Mouse (Mus musculus) MEL (cell line): ENCODE data around the gene Samd14. TPM values are rescaled to one million over a fixed set of nuclear protein-coding genes. Genes with fewer than 3 reads are reported as not detected.
"Not testable (repeated sequence)": the region's sequence is repeated elsewhere in the genome, so short reads cannot be mapped to it uniquely, and the experiment has no call there.

Experiments
- DNase-seq: peaks from one replicate; pipeline ENCODE4 v3.0.0; 2011; ENCODE audit warnings: low read depth, low spot score
- H3K27ac ChIP-seq: 2 replicates; pipeline ENCODE4 v1.5.1; 2012; ENCODE audit warnings: low read depth, mild to moderate bottlenecking, control low read depth, low read length, moderate library complexity; ENCODE audit not compliant: control insufficient read depth
- H3K27me3 ChIP-seq, 2 experiments: fragments of 150-350 bp in 1 of 2; sonication (generic) in 1 of 2; 2 replicates each; pipeline ENCODE4 v1.6.1; 2012; ENCODE audit warnings: low read length in 2 of 2, mild to moderate bottlenecking in 2 of 2, improper control_type of control experiment in 1 of 2, moderate library complexity in 1 of 2; ENCODE audit not compliant: insufficient read depth in 2 of 2, control insufficient read depth in 1 of 2
- H3K36me3 ChIP-seq, 2 experiments: 2 replicates each; pipeline ENCODE4 v1.6.1; 2012 to 2014; ENCODE audit warnings: low read length in 2 of 2, improper control_type of control experiment in 1 of 2, inconsistent platforms in 1 of 2, mild to moderate bottlenecking in 1 of 2; ENCODE audit not compliant: insufficient read depth in 2 of 2, control insufficient read depth in 1 of 2
- H3K4me1 ChIP-seq, 2 experiments: fragments of 150-350 bp in 1 of 2; sonication (generic) in 1 of 2; 2 replicates each; pipeline ENCODE4 v1.6.1; 2012; ENCODE audit warnings: low read length in 2 of 2, improper control_type of control experiment in 1 of 2, mild to moderate bottlenecking in 1 of 2; ENCODE audit not compliant: insufficient read depth in 2 of 2, control insufficient read depth in 1 of 2
- H3K4me3 ChIP-seq, 2 experiments: fragments of 150-350 bp in 1 of 2; sonication (generic) in 1 of 2; 2 replicates each; pipeline ENCODE4 v1.5.1; 2012; ENCODE audit warnings: low read depth in 2 of 2, low read length in 2 of 2, mild to moderate bottlenecking in 2 of 2, moderate library complexity in 2 of 2, control low read depth in 1 of 2, improper control_type of control experiment in 1 of 2; ENCODE audit not compliant: control insufficient read depth in 1 of 2, insufficient read depth in 1 of 2
- H3K79me2 ChIP-seq: 2 replicates; pipeline ENCODE4 v1.6.1; 2012; ENCODE audit warnings: mild to moderate bottlenecking, low read length, moderate library complexity; ENCODE audit not compliant: control insufficient read depth, poor library complexity, insufficient read depth
- H3K9ac ChIP-seq: 2 replicates; pipeline ENCODE4 v1.6.1; 2012; ENCODE audit warnings: low read depth, mild to moderate bottlenecking, control low read depth, low read length, moderate library complexity; ENCODE audit not compliant: control insufficient read depth, poor library complexity, severe bottlenecking
- H3K9me3 ChIP-seq: fragments of 150-350 bp; sonication (generic); replicated peaks from 2 replicates; pipeline ENCODE4 v1.6.1; 2012; ENCODE audit warnings: mild to moderate bottlenecking, low read length, improper control_type of control experiment, moderate library complexity; ENCODE audit not compliant: insufficient read depth
- CTCF ChIP-seq, 3 experiments: IDR thresholded peaks in 2 of 3; conservative IDR thresholded peaks in 1 of 3; 2 replicates each; pipeline ENCODE4 v1.5.1; 2011 to 2012; ENCODE audit warnings: low read length in 3 of 3, low read depth in 2 of 3, mild to moderate bottlenecking in 2 of 3, improper control_type of control experiment in 1 of 3, inconsistent platforms in 1 of 3, mixed read lengths in 1 of 3, moderate library complexity in 1 of 3; ENCODE audit not compliant: control insufficient read depth in 1 of 3, insufficient read depth in 1 of 3, poor library complexity in 1 of 3, severe bottlenecking in 1 of 3
- ELF1 ChIP-seq: IDR thresholded peaks from 2 replicates; pipeline ENCODE4 v1.6.1; 2014; ENCODE audit warnings: low read depth, mild to moderate bottlenecking, inconsistent platforms, low read length, improper control_type of control experiment, moderate library complexity
- GABPA ChIP-seq: IDR thresholded peaks from 2 replicates; pipeline ENCODE4 v1.6.1; 2012; ENCODE audit warnings: low read depth, mild to moderate bottlenecking, inconsistent platforms, low read length, improper control_type of control experiment, moderate library complexity
- GATA1 ChIP-seq: IDR thresholded peaks from 2 replicates; pipeline ENCODE4 v1.6.1; 2011; ENCODE audit warnings: low read depth, low read length, improper control_type of control experiment
- HCFC1 ChIP-seq: IDR thresholded peaks from 2 replicates; pipeline ENCODE4 v1.6.1; 2012; ENCODE audit warnings: low read depth, mild to moderate bottlenecking, inconsistent platforms, low read length, improper control_type of control experiment, moderate library complexity
- KAT2A ChIP-seq: conservative IDR thresholded peaks from 2 replicates; pipeline ENCODE4 v1.6.1; 2012; ENCODE audit warnings: low read depth, low read length, improper control_type of control experiment, inconsistent platforms
- MXI1 ChIP-seq: IDR thresholded peaks from 2 replicates; pipeline ENCODE4 v1.6.1; 2011; ENCODE audit warnings: mild to moderate bottlenecking, low read depth, low read length, improper control_type of control experiment
- NRF1 ChIP-seq: IDR thresholded peaks from 2 replicates; pipeline ENCODE4 v1.6.1; 2014; ENCODE audit warnings: low read depth, mild to moderate bottlenecking, inconsistent platforms, low read length, improper control_type of control experiment, moderate library complexity; ENCODE audit not compliant: poor library complexity, insufficient read depth, severe bottlenecking
- POLR2A ChIP-seq, 2 experiments: IDR thresholded peaks; 2 replicates each; pipeline ENCODE4 v1.6.1; 2011 to 2012; ENCODE audit warnings: low read length in 2 of 2, mild to moderate bottlenecking in 2 of 2, control low read depth in 1 of 2, improper control_type of control experiment in 1 of 2, low read depth in 1 of 2, moderate library complexity in 1 of 2; ENCODE audit not compliant: control insufficient read depth in 1 of 2, insufficient read depth in 1 of 2, poor library complexity in 1 of 2
- POLR2AphosphoS2 ChIP-seq: IDR thresholded peaks from 2 replicates; pipeline ENCODE4 v1.6.1; 2011; ENCODE audit warnings: low read length, improper control_type of control experiment
- RAD21 ChIP-seq: IDR thresholded peaks from 2 replicates; pipeline ENCODE4 v1.6.1; 2011; ENCODE audit warnings: mild to moderate bottlenecking, low read depth, low read length, improper control_type of control experiment
- RCOR1 ChIP-seq: IDR thresholded peaks from 2 replicates; pipeline ENCODE4 v1.6.1; 2012; ENCODE audit warnings: low read depth, mild to moderate bottlenecking, inconsistent platforms, low read length, improper control_type of control experiment
- SMC3 ChIP-seq: IDR thresholded peaks from 2 replicates; pipeline ENCODE4 v1.6.1; 2011; ENCODE audit warnings: low read depth, low read length, improper control_type of control experiment
- TAL1 ChIP-seq: IDR thresholded peaks from 2 replicates; pipeline ENCODE4 v1.6.1; 2012; ENCODE audit warnings: mild to moderate bottlenecking, inconsistent platforms, low read length, moderate library complexity, mixed read lengths
- TBP ChIP-seq: IDR thresholded peaks from 2 replicates; pipeline ENCODE4 v1.8.0; 2011; ENCODE audit warnings: low read depth, low read length, improper control_type of control experiment
- UBTF ChIP-seq: IDR thresholded peaks from 2 replicates; pipeline ENCODE4 v1.6.1; 2012; ENCODE audit warnings: low read depth, mild to moderate bottlenecking, inconsistent platforms, low read length, improper control_type of control experiment, moderate library complexity, borderline replicate concordance; ENCODE audit not compliant: insufficient read depth
- USF2 ChIP-seq, 2 experiments: IDR thresholded peaks; 2 replicates each; pipeline ENCODE4 v1.6.1; 2011 to 2012; ENCODE audit warnings: improper control_type of control experiment in 2 of 2, low read length in 2 of 2, borderline replicate concordance in 1 of 2, inconsistent platforms in 1 of 2, low read depth in 1 of 2, mild to moderate bottlenecking in 1 of 2; ENCODE audit not compliant: insufficient read depth in 1 of 2
- ZC3H11A ChIP-seq: IDR thresholded peaks from 2 replicates; pipeline ENCODE4 v1.6.1; 2012; ENCODE audit warnings: low read depth, mild to moderate bottlenecking, inconsistent platforms, low read length, improper control_type of control experiment
- ZKSCAN1 ChIP-seq: IDR thresholded peaks from 2 replicates; pipeline ENCODE4 v1.6.1; 2012; ENCODE audit warnings: low read depth, mild to moderate bottlenecking, inconsistent platforms, low read length, improper control_type of control experiment, moderate library complexity
- ZMIZ1 ChIP-seq: IDR thresholded peaks from 2 replicates; pipeline ENCODE4 v1.6.1; 2012; ENCODE audit warnings: low read depth, mild to moderate bottlenecking, inconsistent platforms, low read length, improper control_type of control experiment, moderate library complexity
- ZNF384 ChIP-seq: IDR thresholded peaks from 2 replicates; pipeline ENCODE4 v1.6.1; 2012; ENCODE audit warnings: low read depth, mild to moderate bottlenecking, inconsistent platforms, low read length, improper control_type of control experiment
- polyA plus RNA-seq, 2 experiments: library from polyadenylated mRNA; stranded (reverse) in 1 of 2; unstranded in 1 of 2; fragments of >175 nt in 1 of 2; fragments of >200 nt in 1 of 2; gene quantifications; 2 replicates each; pipeline versions ENCODE4 v1.2.1 to v1.2.4; 2012; ENCODE audit warnings: low replicate concordance in 2 of 2, low read depth in 1 of 2; ENCODE audit not compliant: insufficient read length in 2 of 2, insufficient read depth in 1 of 2, missing spikeins in 1 of 2
- total RNA-seq: library from RNA; depleted of rRNA; stranded (reverse); fragments of 300-350 nt; gene quantifications from 2 replicates; pipeline ENCODE4 v1.2.3, GENCODE M21; 2012

The Samd14 gene
- total and polyA plus RNA-seq, 3 experiments = 57.6 to 1,219 (median 101) TPM

DNA sequence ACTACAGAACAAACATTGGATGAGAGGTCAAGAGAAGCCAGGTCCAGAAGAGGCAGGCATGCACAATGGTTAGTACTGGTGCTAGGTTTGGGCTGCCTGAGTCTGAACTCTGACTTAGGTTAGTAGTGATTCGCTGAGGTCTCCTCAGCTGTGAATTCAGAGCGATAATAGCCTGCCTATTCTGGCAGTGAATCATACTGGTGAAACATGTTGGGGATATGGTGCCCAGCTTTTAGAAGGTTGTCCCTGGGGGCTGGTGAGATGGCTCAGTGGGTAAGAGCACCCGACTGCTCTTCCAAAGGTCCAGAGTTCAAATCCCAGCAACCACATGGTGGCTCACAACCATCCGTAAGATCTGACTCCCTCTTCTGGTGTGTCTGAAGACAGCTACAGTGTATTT lies 40.0 kb upstream of the Samd14 start:
- not testable (repeated sequence) for DNase-seq, H3K27ac ChIP-seq, H3K9ac ChIP-seq, H3K9me3 ChIP-seq, H3K4me3 ChIP-seq
- H3K27me3 ChIP-seq = peaks cover 21 to 22% of the 10 kb centered on the region in 2 experiments
- peak; percentile 61 for TF ChIP-seq TBP
- TF ChIP-seq, all 39 proteins: peak for 1; not testable (repeated sequence) for 38
- not testable (repeated sequence) for H3K4me1 ChIP-seq, H3K79me2 ChIP-seq, H3K36me3 ChIP-seq

DNA sequence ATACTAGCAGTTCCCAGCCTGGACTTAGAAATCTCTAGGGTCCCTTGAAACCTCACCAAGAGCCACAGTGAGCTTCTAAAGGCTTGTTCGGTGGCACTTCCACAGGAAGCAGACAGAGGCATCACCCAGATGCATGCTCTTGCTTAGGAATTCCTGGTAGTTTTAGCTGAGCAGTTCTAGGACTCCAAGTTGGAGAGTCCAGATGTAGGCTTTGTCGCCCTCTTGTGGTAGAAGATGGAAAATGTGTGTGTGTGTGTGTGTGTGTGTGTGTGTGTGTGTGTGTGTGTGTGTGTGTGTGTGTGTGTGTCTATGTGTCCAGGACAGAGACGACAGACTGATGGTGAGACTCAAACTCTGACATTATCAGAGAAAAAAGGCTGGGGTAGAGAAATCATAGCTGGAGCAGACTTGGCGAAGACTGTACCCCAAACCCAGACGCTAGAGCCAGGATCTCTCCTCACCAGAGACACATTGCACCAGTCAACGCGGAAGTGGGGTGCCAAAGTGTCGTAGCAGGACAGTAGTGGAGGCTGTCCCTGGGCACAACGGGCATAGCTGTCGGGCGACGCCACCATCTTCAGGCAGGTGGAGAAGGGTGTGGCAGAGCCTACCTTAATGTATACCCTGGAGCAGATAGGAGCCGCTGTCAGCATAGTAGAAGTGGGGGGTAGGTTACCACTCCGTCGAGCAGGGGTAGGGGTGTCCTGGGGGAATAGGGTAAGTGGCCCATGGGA lies 39.3 kb upstream of the Samd14 start:
- no peak for TF ChIP-seq MXI1
- no peak for TF ChIP-seq GABPA
- peak; percentile 49 for TF ChIP-seq ZC3H11A
- no peak for TF ChIP-seq RCOR1
- peak; percentile 71 for TF ChIP-seq RAD21
- 0 out of 2 replicates have a peak, but pooled peaks have one; percentile 23 for TF ChIP-seq ELF1
- peak; percentile 58 to 85 (median 67) for TF ChIP-seq CTCF (IDR thresholded peaks at IDR 0.05 in 2 of 3, conservative IDR thresholded peaks at IDR 0.05 in 1 of 3; ENCODE audit: control insufficient read depth in 1 of 3, insufficient read depth in 1 of 3, low read depth in 2 of 3, low read length in 3 of 3, poor library complexity in 1 of 3, severe bottlenecking in 1 of 3)
- 0 out of 2 replicates have a peak, but pooled peaks have one; percentile 19 for TF ChIP-seq NRF1
- peak; percentile 79 for TF ChIP-seq SMC3
- peak; percentile 74 for DNase-seq
- H3K4me3 ChIP-seq = no peak overlapping the region

DNA sequence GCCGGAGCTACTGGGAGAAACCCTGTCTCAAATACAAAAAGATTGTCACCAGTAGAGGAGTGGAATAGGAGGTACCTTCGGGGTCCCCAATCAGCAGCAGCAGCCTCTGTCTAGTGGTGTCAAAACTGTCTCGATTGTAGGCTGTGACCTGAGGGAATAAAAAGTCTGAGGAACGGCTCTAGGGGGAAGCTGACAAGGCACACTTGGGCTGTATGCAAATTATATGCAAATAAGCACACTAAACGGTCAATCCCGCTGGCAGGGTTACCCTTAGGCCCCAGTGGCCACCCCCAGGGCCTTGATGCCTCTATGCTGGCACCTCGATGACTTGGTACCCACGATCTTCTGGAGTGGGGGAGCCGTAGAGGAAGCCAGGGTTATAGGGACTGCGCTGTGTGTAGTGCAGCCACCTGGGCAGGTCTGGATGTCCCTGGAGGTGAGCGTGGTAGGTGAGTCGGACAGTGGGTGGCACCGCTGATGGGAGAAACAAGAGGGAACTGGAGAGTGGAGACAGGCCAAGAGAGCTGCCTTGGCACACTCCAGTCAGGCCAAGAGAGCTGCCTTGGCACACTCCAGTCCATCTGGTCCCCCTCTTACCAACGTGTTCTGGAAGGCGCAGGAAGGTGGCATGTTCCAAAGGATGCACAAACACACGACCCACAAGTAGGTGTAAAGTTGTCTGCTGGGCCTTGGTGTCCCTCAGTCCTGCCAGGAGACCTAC lies 37.6 kb upstream of the Samd14 start:
- Histone ChIP-seq H3K4me1 (peaks cover 0 to 3% of the 10 kb centered on the region in 2 experiments; a peak in 1 of 4 replicates), H3K27me3 (peaks cover 14% of the 10 kb centered on the region in 2 experiments), H3K4me3 (no peak overlapping the region), H3K27ac (no peak overlapping the region), H3K9ac (no peak overlapping the region), H3K36me3 (no peaks in the 10 kb centered on the region), H3K9me3 (no peaks in the 10 kb centered on the region), H3K79me2 (no peaks in the 10 kb centered on the region)
- no peak for TF ChIP-seq NRF1
- no peak for TF ChIP-seq ZC3H11A
- TF ChIP-seq TBP = no peak
- no peak for TF ChIP-seq POLR2A (IDR thresholded peaks at IDR 0.05; ENCODE audit: control insufficient read depth in 1 of 2, insufficient read depth in 1 of 2, low read depth in 1 of 2, low read length in 2 of 2, poor library complexity in 1 of 2)
- no peak for TF ChIP-seq UBTF
- TF ChIP-seq KAT2A = no peak
- no peak for TF ChIP-seq POLR2AphosphoS2
- TF ChIP-seq GATA1 = no peak
- no peak for TF ChIP-seq RAD21
- TF ChIP-seq ZKSCAN1 = no peak
- TF ChIP-seq TAL1 = no peak
- TF ChIP-seq ZMIZ1 = no peak
- TF ChIP-seq ZNF384 = no peak
- TF ChIP-seq USF2 (IDR thresholded peaks at IDR 0.05; ENCODE audit: borderline replicate concordance in 1 of 2, insufficient read depth in 1 of 2, low read depth in 1 of 2, low read length in 2 of 2) = no peak
- no peak for TF ChIP-seq HCFC1
- DNase-seq = no peak

More for the DNA sequence above, 39.3 kb upstream of the Samd14 start:
- no peaks in the 10 kb centered on the region for H3K79me2 ChIP-seq
- H3K9me3 ChIP-seq = no peaks in the 10 kb centered on the region
- H3K27ac ChIP-seq = no peak overlapping the region
- no peak overlapping the region for H3K9ac ChIP-seq
- H3K4me1 ChIP-seq = peaks cover 0 to 3% of the 10 kb centered on the region in 2 experiments; a peak in 1 of 4 replicates
- H3K36me3 ChIP-seq = no peaks in the 10 kb centered on the region
- H3K27me3 ChIP-seq = peaks cover 19 to 20% of the 10 kb centered on the region in 2 experiments
